Mouse (Mus musculus): ENCODE data around the gene Disp1.

- TF ChIP-seq CTCF (IDR thresholded peaks at IDR 0.05), result no peak
- TF ChIP-seq EP300 (IDR thresholded peaks at IDR 0.05), result no peak
Measured at GRCm38 (mm10) chr1:183154296-183155204, 66.8 kb downstream of the Disp1 start.

Data from lung, postnatal 0 days (tissue).